Mouse (Mus musculus) liver, embryonic 14.5 days (tissue): ENCODE measurements around the gene Gdpd5.

Experiments
- CTCF ChIP-seq: IDR thresholded peaks from 2 replicates; pipeline ENCODE4 v1.5.1; 2016; ENCODE audit warnings: antibody characterized with exemption, low read depth, control low read depth
- EP300 ChIP-seq: IDR thresholded peaks from 2 replicates; pipeline ENCODE4 v1.6.1; 2016; ENCODE audit warnings: antibody characterized with exemption, low read depth

DNA sequence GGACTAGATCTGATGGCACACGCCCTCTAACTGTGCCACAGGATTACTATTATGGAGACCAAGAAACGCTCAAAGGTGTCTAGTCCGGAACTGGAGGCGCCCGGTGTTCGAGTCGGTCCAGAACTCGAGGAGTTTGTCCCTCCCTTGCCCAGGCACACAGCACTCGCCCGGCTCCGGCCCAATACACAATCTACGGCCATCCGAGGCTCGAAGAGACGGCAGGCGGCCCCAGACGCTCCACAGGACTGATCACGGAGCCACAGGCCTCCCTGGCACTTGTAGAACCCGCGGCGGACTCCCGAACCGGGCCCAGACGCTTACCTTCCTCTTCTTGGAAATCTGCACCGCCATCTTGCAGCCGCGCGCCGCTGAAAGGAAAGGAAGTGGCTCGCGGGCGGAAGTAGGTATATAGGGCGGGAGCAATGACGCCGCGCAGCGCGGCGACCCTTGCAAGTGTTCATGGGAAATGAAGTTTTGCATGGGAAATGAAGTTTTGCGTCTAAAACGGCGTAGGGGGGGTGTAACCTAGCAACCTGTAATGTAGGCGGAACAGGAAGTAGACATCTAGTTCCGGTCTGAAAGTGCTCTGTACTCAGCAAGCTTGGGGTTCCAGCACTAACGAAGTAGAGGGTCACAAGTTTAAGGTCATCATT is 102.2 kb downstream of the Gdpd5 start, which contains the start of gene Rps3:
- TF ChIP-seq CTCF = no peak
- TF ChIP-seq EP300 = peak; percentile 58
